Mouse (Mus musculus) ES-E14 (cell line): Measurements from ENCODE around the gene Mgat2. TPM values are rescaled to one million over a fixed set of nuclear protein-coding genes. Genes with fewer than 3 reads are reported as not detected.

Experiments
- DNase-seq: peaks from one replicate; pipeline ENCODE4 v3.0.0-alpha.2; 2013; ENCODE audit warnings: low read depth, low spot score
- H3K27ac ChIP-seq: 2 replicates; pipeline ENCODE4 v1.5.1; 2012; ENCODE audit warnings: low read depth, mild to moderate bottlenecking, low read length, moderate library complexity, mixed read lengths; ENCODE audit not compliant: poor library complexity, insufficient read depth, severe bottlenecking
- H3K36me3 ChIP-seq: 2 replicates; pipeline ENCODE4 v1.6.1; 2012; ENCODE audit warnings: mild to moderate bottlenecking, low read length, moderate library complexity, mixed read lengths; ENCODE audit not compliant: control insufficient read depth, poor library complexity, insufficient read depth, severe bottlenecking
- H3K4me1 ChIP-seq, 2 experiments: fragments of 150-350 bp in 1 of 2; sonication (generic) in 1 of 2; 2 replicates each; pipeline ENCODE4 v1.6.1; 2012; ENCODE audit warnings: low read length in 2 of 2, mild to moderate bottlenecking in 1 of 2, mixed read lengths in 1 of 2; ENCODE audit not compliant: control insufficient read depth in 2 of 2, insufficient read depth in 2 of 2, poor library complexity in 1 of 2
- H3K4me3 ChIP-seq, 2 experiments: fragments of 150-350 bp in 1 of 2; sonication (generic) in 1 of 2; 2 replicates each; pipeline ENCODE4 v1.5.1; 2012; ENCODE audit warnings: low read length in 2 of 2, low read depth in 1 of 2, mild to moderate bottlenecking in 1 of 2, mixed read lengths in 1 of 2; ENCODE audit not compliant: insufficient read depth in 1 of 2, poor library complexity in 1 of 2, severe bottlenecking in 1 of 2
- H3K9ac ChIP-seq: 2 replicates; pipeline ENCODE4 v1.6.1; 2012; ENCODE audit warnings: low read depth, mild to moderate bottlenecking, low read length, mixed read lengths; ENCODE audit not compliant: poor library complexity, insufficient read depth, severe bottlenecking
- H3K9me3 ChIP-seq: fragments of 150-350 bp; sonication (generic); 2 replicates; pipeline ENCODE4 v1.6.1; 2012; ENCODE audit warnings: low read depth, mild to moderate bottlenecking, low read length; ENCODE audit not compliant: control insufficient read depth, insufficient read depth
- CHD2 ChIP-seq: IDR thresholded peaks from 2 replicates; pipeline ENCODE4 v1.6.1; 2014; ENCODE audit warnings: mild to moderate bottlenecking, low read depth, low read length, inconsistent platforms
- HCFC1 ChIP-seq: IDR thresholded peaks from 2 replicates; pipeline ENCODE4 v1.6.1; 2012; ENCODE audit warnings: low read length, inconsistent platforms, borderline replicate concordance; ENCODE audit not compliant: insufficient read depth
- MAFK ChIP-seq: IDR thresholded peaks from 2 replicates; pipeline ENCODE4 v1.6.1; 2014; ENCODE audit warnings: mild to moderate bottlenecking, low read depth, low read length, inconsistent platforms; ENCODE audit not compliant: insufficient read depth
- ZC3H11A ChIP-seq: IDR thresholded peaks from 2 replicates; pipeline ENCODE4 v1.6.1; 2012; ENCODE audit warnings: low read depth, mild to moderate bottlenecking, inconsistent platforms, low read length, borderline replicate concordance
- ZNF384 ChIP-seq: IDR thresholded peaks from 2 replicates; pipeline ENCODE4 v1.6.1; 2012; ENCODE audit warnings: low read depth, low read length, inconsistent platforms
- in situ Hi-C, 2 experiments: fragments of 600-800 bp; cut with MboI; formaldehyde crosslinking; loops; one replicate each; pipeline ENCODE4 v1.15.1; 2025; ENCODE audit warnings: low sequenced_read_pairs in 2 of 2, inconsistent platforms in 1 of 2; ENCODE audit not compliant: unreplicated experiment in 2 of 2
- total RNA-seq: library from RNA; depleted of rRNA; stranded (reverse); fragments of 300-350 nt; gene quantifications from 2 replicates; pipeline ENCODE4 v1.2.3, GENCODE M21; 2012

Gene Mgat2
- total RNA-seq, 1 experiment = 56.8 TPM

- Histone ChIP-seq H3K27ac (peak overlapping the region; percentile 54), H3K9me3 (no peaks in the 10 kb centered on the region), H3K4me1 (peaks cover 2% of the 10 kb centered on the region in 2 experiments; a peak in 2 of 4 replicates), H3K36me3 (peaks cover 9% of the 10 kb centered on the region), H3K9ac (peak overlapping the region; percentile 91), H3K4me3 (peak overlapping the region; percentile 92 to 97)
- no peak for TF ChIP-seq CHD2
- no peak for TF ChIP-seq ZC3H11A
- no peak for TF ChIP-seq HCFC1
- no peak for TF ChIP-seq ZNF384
- DNase-seq = no peak
- in situ Hi-C loops = no loop called here
Measured at GRCm38 (mm10) chr12:69184342-69185295, 662 bp downstream of the Mgat2 start.

- in situ Hi-C loops = no loop called here
- Histone ChIP-seq H3K4me3 (peak overlapping the region; percentile 92 to 97), H3K9ac (peak overlapping the region; percentile 91; the same call in 1 of the 2 replicates), H3K27ac (no peak overlapping the region), H3K36me3 (peaks cover 11% of the 10 kb centered on the region), H3K9me3 (no peaks in the 10 kb centered on the region), H3K4me1 (peaks cover 0 to 2% of the 10 kb centered on the region in 2 experiments; a peak in 1 of 4 replicates)
- no peak for DNase-seq
- TF ChIP-seq ZC3H11A = no peak
- TF ChIP-seq ZNF384 = no peak
- TF ChIP-seq MAFK = no peak
Measured at GRCm38 (mm10) chr12:69185371-69185770, 1.4 kb downstream of the Mgat2 start.

DNA sequence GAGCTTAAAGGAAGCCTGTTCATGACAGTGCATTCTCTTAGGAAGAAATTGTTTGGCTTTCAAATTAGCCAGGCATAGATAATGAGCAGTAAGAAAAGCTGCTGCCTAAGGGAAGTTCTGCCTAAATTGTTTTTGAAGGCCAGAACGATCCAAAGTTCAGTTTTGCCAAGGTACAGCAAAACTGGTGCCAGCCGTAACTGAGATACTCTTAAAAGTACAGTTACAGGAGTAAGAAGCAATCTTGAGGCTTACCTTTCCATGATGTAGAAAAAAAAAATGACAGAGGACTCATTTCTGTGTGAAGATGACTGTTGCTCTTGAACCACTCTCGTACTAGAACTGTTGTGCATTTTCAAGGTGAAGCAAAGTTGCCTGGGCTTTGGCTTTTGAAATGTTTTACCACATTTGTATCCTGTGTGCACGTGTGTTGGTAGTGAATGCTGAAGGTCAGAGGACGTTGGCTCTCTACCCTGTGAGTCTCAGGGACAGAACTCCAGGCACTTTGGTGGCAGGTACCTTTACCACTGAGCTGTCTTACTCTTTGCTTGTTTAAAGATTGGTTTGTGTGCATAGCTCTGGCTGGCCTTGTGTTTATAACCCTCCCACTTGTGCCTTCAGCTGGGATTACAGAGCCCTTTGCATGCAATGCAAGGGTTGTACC lies 3.0 kb downstream of the Mgat2 start:
- H3K9ac ChIP-seq = no peak overlapping the region
- no peaks in the 10 kb centered on the region for H3K9me3 ChIP-seq
- H3K27ac ChIP-seq = no peak overlapping the region
- in situ Hi-C loops = no loop called here
- peaks cover 11% of the 10 kb centered on the region for H3K36me3 ChIP-seq
- TF ChIP-seq HCFC1 (no peak), ZNF384 (no peak), CHD2 (no peak), MAFK (no peak), ZC3H11A (no peak)
- H3K4me1 ChIP-seq = peaks cover 0 to 2% of the 10 kb centered on the region in 2 experiments; a peak in 1 of 4 replicates
- no peak for DNase-seq
- H3K4me3 ChIP-seq = no peak overlapping the region

DNA sequence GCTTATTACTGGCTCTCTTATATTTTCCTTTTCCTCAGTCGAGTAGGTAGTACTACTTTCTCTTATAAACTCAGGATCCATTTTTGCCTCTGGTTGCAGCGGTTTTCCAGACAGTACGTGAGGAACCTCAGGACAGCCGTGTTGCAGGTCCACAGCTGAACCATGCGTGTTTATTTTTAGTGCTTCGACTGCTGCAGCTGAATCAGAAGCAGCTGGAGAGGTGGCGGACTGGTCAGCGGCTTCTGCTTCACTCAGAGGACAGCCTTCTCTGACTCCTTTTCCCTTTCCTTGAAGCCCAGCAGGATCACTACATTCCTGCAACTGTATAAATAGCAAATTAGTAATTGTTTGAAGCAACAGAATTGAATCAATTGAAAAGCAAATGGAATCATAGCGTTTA lies 6.1 kb downstream of the Mgat2 start:
- H3K36me3 ChIP-seq = peaks cover 9% of the 10 kb centered on the region; the same call in 1 of the 2 replicates

More for the DNA sequence above, 6.1 kb downstream of the Mgat2 start:
- in situ Hi-C loops = no loop called here
- DNase-seq = no peak
- Histone ChIP-seq H3K4me1 (peaks cover 0 to 3% of the 10 kb centered on the region in 2 experiments; a peak in 1 of 4 replicates), H3K9me3 (no peaks in the 10 kb centered on the region), H3K9ac (no peak overlapping the region), H3K27ac (no peak overlapping the region), H3K4me3 (no peak overlapping the region)
- TF ChIP-seq MAFK (no peak), CHD2 (no peak), ZNF384 (no peak), ZC3H11A (no peak), HCFC1 (no peak)
